ENCODE assay signal across 9 mouse cellular contexts in the genomic region with DNA sequence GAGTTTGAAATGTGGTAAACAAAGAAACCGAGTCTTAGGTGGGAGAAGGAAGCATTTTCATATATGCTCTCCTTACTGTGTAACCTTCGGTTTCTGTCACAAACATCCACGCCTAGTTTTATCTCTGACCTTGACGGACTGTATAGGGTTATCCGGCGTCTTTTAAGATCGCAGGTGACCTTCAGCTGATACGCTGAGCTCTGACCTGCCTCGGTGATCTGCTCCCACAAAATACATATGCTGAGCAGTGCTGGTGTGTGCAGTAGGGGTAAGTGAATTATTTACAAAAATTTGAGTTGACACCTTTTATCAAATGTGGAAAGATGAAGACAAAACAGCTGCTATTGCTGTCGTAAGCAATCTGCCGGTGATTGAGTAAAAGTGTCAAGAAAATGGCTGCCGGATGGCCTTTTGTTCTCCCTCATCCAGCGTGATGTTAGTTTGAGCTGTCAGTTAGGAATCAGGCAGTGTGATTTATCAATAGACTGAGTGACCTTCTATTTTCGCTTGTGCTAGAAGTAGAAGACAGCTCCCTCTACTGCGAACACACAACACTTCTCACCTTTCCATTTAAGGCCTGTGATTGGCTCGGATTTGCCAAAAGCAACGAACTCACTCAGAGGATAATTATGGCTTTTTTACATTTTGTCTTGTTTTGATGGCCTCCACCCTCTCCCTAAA. TPM values are rescaled to one million over a fixed set of nuclear protein-coding genes. Genes with fewer than 3 reads are reported as not detected.
DNase-seq lines count a peak whose midpoint lies in the region; ATAC-seq and TF ChIP-seq lines count a peak whose summit lies in the region.
"Had no signal": no experiment of that assay in that cellular context is flagged by ENCODE, and none has a peak within 500 bp of the region (broad histone marks: within the 10 kb centered on the region; RNA-seq: fewer than 3 reads in every experiment).

No protein-coding gene starts in this region.

- H3K9ac ChIP-seq in hindbrain, embryonic 15.5 days, result no peak overlapping the region
- no peak overlapping the region for H3K9ac ChIP-seq in neural tube, embryonic 15.5 days (replicated peaks)

- H3K9me3 ChIP-seq in hindbrain, embryonic 15.5 days, result no peaks in the 10 kb centered on the region
- H3K9me3 ChIP-seq in neural tube, embryonic 15.5 days (replicated peaks), result no peaks in the 10 kb centered on the region

- H3K4me3 ChIP-seq in layer of hippocampus, adult 2 months, result no peak overlapping the region
- no peak overlapping the region for H3K4me3 ChIP-seq in hindbrain, embryonic 15.5 days
- H3K4me3 ChIP-seq in neural tube, embryonic 15.5 days (replicated peaks), result no peak overlapping the region

- no peaks in the 10 kb centered on the region for H3K27me3 ChIP-seq in hindbrain, embryonic 15.5 days
- no peaks in the 10 kb centered on the region for H3K27me3 ChIP-seq in neural tube, embryonic 15.5 days (replicated peaks)

- 64% methylated on average over 17 of the region's 17 CpGs for WGBS in hindbrain, embryonic 15.5 days
- 66% methylated on average over 17 of the region's 17 CpGs for WGBS in neural tube, embryonic 15.5 days

- H3K27ac ChIP-seq in layer of hippocampus, adult 2 months, result no peak overlapping the region
- no peak overlapping the region for H3K27ac ChIP-seq in hindbrain, embryonic 15.5 days (replicated peaks)
- no peak overlapping the region for H3K27ac ChIP-seq in neural tube, embryonic 15.5 days (replicated peaks)

- ATAC-seq in hindbrain, embryonic 15.5 days (ENCODE audit: low FRiP score, low read depth), result peak; percentile 68; the same call in 1 of the 2 replicates
- ATAC-seq in neural tube, embryonic 15.5 days (ENCODE audit: low FRiP score), result peak; percentile 68; the same call in 1 of the 2 replicates
- no peak for ATAC-seq in activated CD4-positive, CD25-positive, alpha-beta regulatory T cell, adult 4 months

- H3K4me1 ChIP-seq in hindbrain, embryonic 15.5 days (replicated peaks), result no peaks in the 10 kb centered on the region
- H3K4me1 ChIP-seq in neural tube, embryonic 15.5 days, result no peaks in the 10 kb centered on the region

- no peak overlapping the region for H3K4me2 ChIP-seq in hindbrain, embryonic 15.5 days
- H3K4me2 ChIP-seq in neural tube, embryonic 15.5 days, result no peak overlapping the region

- peak; percentile 30; the same call in 1 of the 2 replicates for TF ChIP-seq CTCF in layer of hippocampus, adult 2 months (conservative IDR thresholded peaks at IDR 0.05)

- DNase-seq in adrenal gland, postnatal 14 days, result peak; percentile 12
- no peak for DNase-seq in adrenal gland, postnatal 10 days
- DNase-seq in layer of hippocampus, adult 2 months (ENCODE audit: low spot score in 2 of 2), result no peak
- DNase-seq in layer of hippocampus, postnatal 10 days (ENCODE audit: low spot score in 2 of 2), result no peak
- DNase-seq in ovary, adult 18-20 months (ENCODE audit: low spot score), result no peak
- DNase-seq: kidney, postnatal 14 days had no signal

- H3K36me3 ChIP-seq in hindbrain, embryonic 15.5 days, result no peaks in the 10 kb centered on the region
- H3K36me3 ChIP-seq in neural tube, embryonic 15.5 days, result no peaks in the 10 kb centered on the region

RNA-seq across cellular contexts. Expression of gene Rpl36a-ps1, which starts 35.0 kb away (rescaled TPM):
- 4.0 and 6.8 TPM in 2 replicates for total RNA-seq in adrenal gland, postnatal 14 days (2021)
- 1 to 10 TPM; 3.8 to 7.0 TPM for total RNA-seq in adrenal gland, postnatal 10 days (2021)
- total RNA-seq in layer of hippocampus, adult 2 months (2021), result 1 to 10 TPM; 2.1 TPM
- 1 to 10 TPM; 1.0 to 4.2 TPM for total RNA-seq in layer of hippocampus, postnatal 10 days (2021)
- 0.51 TPM in 1 of 2 replicates, not detected in the other for polyA plus RNA-seq in hindbrain, embryonic 15.5 days (2015; fragmentation: Nextera tagmentation; extraction: Ambion mirVana)
- polyA plus RNA-seq in neural tube, embryonic 15.5 days (2015; fragmentation: Nextera tagmentation; extraction: Ambion mirVana), result 0.64 TPM in 1 of 2 replicates, not detected in the other
- polyA plus RNA-seq in activated CD4-positive, CD25-positive, alpha-beta regulatory T cell, adult 4 months (2017; shearing (Covaris generic)), result 10 to 100 TPM; 32.3 to 44.8 TPM
